Mouse (Mus musculus) CH12.LX (cell line): ENCODE data around the gene Npas2. TPM values are rescaled to one million over a fixed set of nuclear protein-coding genes. Genes with fewer than 3 reads are reported as not detected.

Source experiments
- DNase-seq: peaks from one replicate; pipeline ENCODE4 v3.0.0-alpha.2; 2013; ENCODE audit errors: extremely low read depth
- H3K27ac ChIP-seq: 2 replicates; pipeline ENCODE4 v1.5.1; 2012; ENCODE audit warnings: low read depth, mild to moderate bottlenecking, control low read depth, moderate library complexity; ENCODE audit not compliant: insufficient read depth
- H3K27me3 ChIP-seq: replicated peaks from 2 replicates; pipeline ENCODE3; 2012; ENCODE audit warnings: inconsistent platforms
- H3K36me3 ChIP-seq, 2 experiments: replicated peaks in 1 of 2; 2 replicates each; pipeline versions ENCODE3 to v1.6.1; 2012; ENCODE audit warnings: inconsistent platforms in 1 of 2, low read length in 1 of 2, mild to moderate bottlenecking in 1 of 2, mixed read lengths in 1 of 2, moderate library complexity in 1 of 2; ENCODE audit not compliant: control insufficient read depth in 1 of 2, insufficient read depth in 1 of 2
- H3K4me1 ChIP-seq, 2 experiments: 2 replicates each; pipeline ENCODE4 v1.6.1; 2012; ENCODE audit warnings: inconsistent platforms in 1 of 2, moderate library complexity in 1 of 2; ENCODE audit not compliant: insufficient read depth in 2 of 2, control insufficient read depth in 1 of 2
- H3K4me2 ChIP-seq: 2 replicates; pipeline ENCODE4 v1.6.1; 2012; ENCODE audit warnings: low read depth, mild to moderate bottlenecking, control low read depth; ENCODE audit not compliant: poor library complexity, insufficient read depth, severe bottlenecking
- H3K4me3 ChIP-seq, 3 experiments: fragments of 150-350 bp in 1 of 3; sonication (generic) in 1 of 3; replicated peaks in 1 of 3; 2 replicates each; pipeline versions ENCODE3 to v1.5.1; 2011 to 2012; ENCODE audit warnings: low read depth in 2 of 3, low read length in 2 of 3, mild to moderate bottlenecking in 2 of 3, moderate library complexity in 2 of 3, control low read depth in 1 of 3, improper control_type of control experiment in 1 of 3, inconsistent platforms in 1 of 3, mixed read lengths in 1 of 3; ENCODE audit not compliant: poor library complexity in 1 of 3
- H3K79me2 ChIP-seq: replicated peaks from 2 replicates; pipeline ENCODE4 v1.6.1; 2012; ENCODE audit warnings: mild to moderate bottlenecking, moderate library complexity; ENCODE audit not compliant: control insufficient read depth, poor library complexity, insufficient read depth, severe bottlenecking; ENCODE audit errors: extremely low read depth
- H3K9ac ChIP-seq: 2 replicates; pipeline ENCODE4 v1.6.1; 2012; ENCODE audit warnings: low read depth, mild to moderate bottlenecking, control low read depth, moderate library complexity; ENCODE audit not compliant: insufficient read depth
- H3K9me3 ChIP-seq: replicated peaks from 2 replicates; pipeline ENCODE3; 2012; ENCODE audit warnings: low read length, inconsistent platforms, mixed read lengths
- BHLHE40 ChIP-seq: IDR thresholded peaks from 2 replicates; pipeline ENCODE4 v1.6.1; 2011; ENCODE audit warnings: mild to moderate bottlenecking, low read depth, low read length, improper control_type of control experiment
- CHD1 ChIP-seq: IDR thresholded peaks from 2 replicates; pipeline ENCODE4 v1.6.1; 2012; ENCODE audit warnings: low read depth, low read length, improper control_type of control experiment, inconsistent platforms
- E2F4 ChIP-seq: IDR thresholded peaks from 2 replicates; pipeline ENCODE4 v1.6.1; 2011; ENCODE audit warnings: low read depth, low read length, improper control_type of control experiment; ENCODE audit not compliant: insufficient replicate concordance
- ELF1 ChIP-seq: IDR thresholded peaks from 2 replicates; pipeline ENCODE4 v1.6.1; 2014; ENCODE audit warnings: low read depth, mild to moderate bottlenecking, inconsistent platforms, low read length, improper control_type of control experiment
- IRF4 ChIP-seq: IDR thresholded peaks from 2 replicates; pipeline ENCODE4 v1.6.1; 2014; ENCODE audit warnings: low read depth, mild to moderate bottlenecking, inconsistent platforms, low read length, improper control_type of control experiment
- KAT2A ChIP-seq: IDR thresholded peaks from 2 replicates; pipeline ENCODE4 v1.6.1; 2012; ENCODE audit warnings: low read length, improper control_type of control experiment, inconsistent platforms; ENCODE audit not compliant: insufficient replicate concordance
- MAX ChIP-seq: IDR thresholded peaks from 2 replicates; pipeline ENCODE4 v1.6.1; 2011; ENCODE audit warnings: low read length, improper control_type of control experiment
- MAZ ChIP-seq: IDR thresholded peaks from 2 replicates; pipeline ENCODE4 v1.6.1; 2012; ENCODE audit warnings: low read depth, mild to moderate bottlenecking, inconsistent platforms, low read length, improper control_type of control experiment, moderate library complexity
- MYC ChIP-seq: IDR thresholded peaks from 2 replicates; pipeline ENCODE4 v1.6.1; 2011; ENCODE audit warnings: low read depth, mild to moderate bottlenecking, improper control_type of control experiment, low read length
- NELFE ChIP-seq: IDR thresholded peaks from 2 replicates; pipeline ENCODE4 v1.6.1; 2011; ENCODE audit warnings: low read depth, low read length, improper control_type of control experiment
- PAX5 ChIP-seq: IDR thresholded peaks from 2 replicates; pipeline ENCODE4 v1.6.1; 2012; ENCODE audit warnings: low read length, inconsistent platforms, mixed read lengths
- POLR2A ChIP-seq: IDR thresholded peaks from 2 replicates; pipeline ENCODE4 v1.6.1; 2011; ENCODE audit warnings: low read depth, mild to moderate bottlenecking, improper control_type of control experiment, low read length
- POLR2AphosphoS2 ChIP-seq: IDR thresholded peaks from 2 replicates; pipeline ENCODE4 v1.6.1; 2011; ENCODE audit warnings: low read depth, low read length, improper control_type of control experiment
- RAD21 ChIP-seq: IDR thresholded peaks from 2 replicates; pipeline ENCODE4 v1.6.1; 2011; ENCODE audit warnings: low read depth, mild to moderate bottlenecking, low read length, improper control_type of control experiment, moderate library complexity
- RCOR1 ChIP-seq: conservative IDR thresholded peaks from 2 replicates; pipeline ENCODE4 v1.6.1; 2012; ENCODE audit warnings: low read depth, mild to moderate bottlenecking, inconsistent platforms, low read length, improper control_type of control experiment
- TBP ChIP-seq: conservative IDR thresholded peaks from 2 replicates; pipeline ENCODE4 v1.6.1; 2011; ENCODE audit warnings: low read depth, low read length, improper control_type of control experiment
- UBTF ChIP-seq: IDR thresholded peaks from 2 replicates; pipeline ENCODE4 v1.6.1; 2012; ENCODE audit warnings: low read depth, mild to moderate bottlenecking, inconsistent platforms, low read length, improper control_type of control experiment, moderate library complexity
- USF1 ChIP-seq: IDR thresholded peaks from 2 replicates; pipeline ENCODE4 v1.6.1; 2014; ENCODE audit warnings: low read depth, mild to moderate bottlenecking, inconsistent platforms, low read length, improper control_type of control experiment
- ZC3H11A ChIP-seq: IDR thresholded peaks from 2 replicates; pipeline ENCODE4 v1.6.1; 2012; ENCODE audit warnings: low read depth, mild to moderate bottlenecking, inconsistent platforms, low read length, improper control_type of control experiment
- ZKSCAN1 ChIP-seq: IDR thresholded peaks from 2 replicates; pipeline ENCODE4 v1.6.1; 2012; ENCODE audit warnings: low read depth, inconsistent platforms, low read length, improper control_type of control experiment, borderline replicate concordance
- dilution Hi-C: fragments of 300-500 bp; cut with MboI; formaldehyde crosslinking; loops from 2 replicates; pipeline ENCODE4 v1.14.3; 2020; ENCODE audit warnings: low sequenced_read_pairs; ENCODE audit not compliant: extremely low pct_unique_long_range_greater_than_20kb, extremely low pct_ligation_motif_present
- in situ Hi-C: fragments of 300-500 bp; cut with MboI; formaldehyde crosslinking; loops from 3 replicates; pipeline ENCODE4 v1.14.3; 2019; ENCODE audit warnings: low sequenced_read_pairs, low pct_ligation_motif_present, low pct_unique_long_range_greater_than_20kb, mixed read lengths
- polyA plus RNA-seq: library from polyadenylated mRNA; unstranded; fragments of >175 nt; gene quantifications from 2 replicates; pipeline ENCODE4 v1.2.1, GENCODE M21; 2012; ENCODE audit warnings: low read depth; ENCODE audit not compliant: insufficient read length
- total RNA-seq, 2 experiments: library from RNA; depleted of rRNA; stranded (reverse); fragments of 300-350 nt in 1 of 2; fragments of >200 nt in 1 of 2; gene quantifications; 2 replicates each; pipeline ENCODE4 v1.2.3; 2012 to 2014

The Npas2 gene
- total and polyA plus RNA-seq, 3 experiments, result 0.13 TPM; not detected in 2

GRCm38 (mm10) chr1:39408668-39409067 lies 215.1 kb downstream of the Npas2 start:
- Histone ChIP-seq H3K27ac (no peak overlapping the region), H3K79me2 (no peaks in the 10 kb centered on the region), H3K36me3 (no peaks in the 10 kb centered on the region), H3K27me3 (no peaks in the 10 kb centered on the region), H3K9me3 (no peaks in the 10 kb centered on the region), H3K4me3 (no peak overlapping the region), H3K4me2 (no peak overlapping the region), H3K4me1 (peaks cover 2 to 45% of the 10 kb centered on the region in 2 experiments; a peak in 3 of 4 replicates), H3K9ac (no peak overlapping the region)
- in situ Hi-C loops, result no loop called here
- dilution Hi-C loops, result no loop called here
- DNase-seq, result peak; percentile 21
- TF ChIP-seq POLR2A (no peak), NELFE (no peak), UBTF (no peak), ELF1 (no peak), RAD21 (no peak), IRF4 (no peak), CHD1 (no peak), POLR2AphosphoS2 (no peak), ZC3H11A (no peak), E2F4 (no peak), KAT2A (no peak), PAX5 (no peak), RCOR1 (no peak), USF1 (no peak)

- Histone ChIP-seq H3K4me1 (peaks cover 2 to 45% of the 10 kb centered on the region in 2 experiments; a peak in 3 of 4 replicates), H3K79me2 (no peaks in the 10 kb centered on the region), H3K4me2 (no peak overlapping the region), H3K9me3 (peaks cover 4% of the 10 kb centered on the region), H3K27ac (no peak overlapping the region), H3K4me3 (no peak overlapping the region), H3K36me3 (no peaks in the 10 kb centered on the region), H3K27me3 (no peaks in the 10 kb centered on the region), H3K9ac (no peak overlapping the region)
- TF ChIP-seq MAZ (no peak), ZKSCAN1 (no peak), MYC (no peak), ELF1 (no peak), BHLHE40 (no peak), MAX (no peak), TBP (no peak), E2F4 (no peak)
- DNase-seq, result no peak
- dilution Hi-C loops (no loop called here), in situ Hi-C loops (no loop called here)
Measured at GRCm38 (mm10) chr1:39410085-39410821, 216.7 kb downstream of the Npas2 start.

Other genes starting within 250 kb of the Npas2 start
- gene Pdcl3, start 208.1 kb upstream of the Npas2 start, total RNA-seq (2012; rRNA removed), result 55.6 and 60.7 TPM in 2 replicates
- gene Pdcl3, start 208.1 kb upstream of the Npas2 start, total RNA-seq (2014; rRNA removed), result 83.6 and 84.7 TPM in 2 replicates
- gene Pdcl3, start 208.1 kb upstream of the Npas2 start, polyA plus RNA-seq, result 120 and 146 TPM in 2 replicates
- gene Rpl31, start 174.1 kb downstream of the Npas2 start, total RNA-seq (2012; rRNA removed), result 1,766 and 2,121 TPM in 2 replicates
- gene Rpl31, start 174.1 kb downstream of the Npas2 start, total RNA-seq (2014; rRNA removed), result 1,044 and 1,145 TPM in 2 replicates
- 795 and 949 TPM in 2 replicates for gene Rpl31, start 174.1 kb downstream of the Npas2 start, polyA plus RNA-seq